12 mouse cellular contexts compared by ENCODE assay signal in the genomic region with DNA sequence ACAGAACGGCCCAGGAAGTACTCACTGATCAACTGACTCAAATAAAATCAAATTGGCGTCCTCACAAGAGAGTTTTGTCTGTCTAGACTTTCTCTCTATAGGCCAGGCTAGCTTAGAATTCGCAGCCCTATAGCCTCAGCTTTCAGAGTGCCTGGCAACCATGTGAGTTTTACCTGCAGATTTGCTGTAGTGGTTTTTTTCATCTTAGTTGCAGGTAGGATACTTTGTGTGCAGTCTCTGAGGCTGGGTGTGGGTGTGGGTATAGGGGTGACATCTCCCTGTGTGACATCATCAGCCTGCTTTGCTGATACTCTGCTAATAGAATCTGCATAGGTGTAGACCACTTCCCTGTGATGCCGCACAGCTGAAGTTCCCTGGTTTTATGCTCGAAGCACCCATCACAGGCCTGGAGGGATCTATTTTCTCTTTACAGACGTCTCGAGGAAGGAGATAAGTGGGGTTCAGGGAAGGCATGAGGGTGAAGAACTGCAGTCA. TPM values are rescaled to one million over a fixed set of nuclear protein-coding genes. Genes with fewer than 3 reads are reported as not detected.
"Had no signal": no experiment of that assay in that cellular context is flagged by ENCODE, and none has a peak within 500 bp of the region (broad histone marks: within the 10 kb centered on the region; RNA-seq: fewer than 3 reads in every experiment).

No protein-coding gene starts in this region.

- H3K9ac ChIP-seq: limb, embryonic 13.5 days; liver, embryonic 14.5 days; midbrain, embryonic 13.5 days; neural tube, embryonic 12.5 days had no signal

- H3K9me3 ChIP-seq: limb, embryonic 13.5 days; midbrain, embryonic 13.5 days; neural tube, embryonic 12.5 days had no signal

- DNase-seq: kidney, adult 8-10 months; kidney, postnatal 36 days; left cerebral cortex, postnatal 4 days; lung, adult 18-20 months; right cerebral cortex, postnatal 4 days had no signal

- ATAC-seq: midbrain, embryonic 13.5 days had no signal

- H3K27ac ChIP-seq: layer of hippocampus, adult 2 months; limb, embryonic 13.5 days; liver, embryonic 14.5 days; midbrain, embryonic 13.5 days; neural tube, embryonic 12.5 days; stomach, postnatal 0 days had no signal

- H3K4me3 ChIP-seq: layer of hippocampus, adult 2 months; limb, embryonic 13.5 days; midbrain, embryonic 13.5 days; neural tube, embryonic 12.5 days had no signal

- H3K4me1 ChIP-seq: limb, embryonic 13.5 days; midbrain, embryonic 13.5 days; neural tube, embryonic 12.5 days had no signal

- H3K27me3 ChIP-seq: limb, embryonic 13.5 days; midbrain, embryonic 13.5 days; neural tube, embryonic 12.5 days had no signal

- H3K4me2 ChIP-seq: limb, embryonic 13.5 days; midbrain, embryonic 13.5 days; neural tube, embryonic 12.5 days had no signal

- H3K36me3 ChIP-seq: limb, embryonic 13.5 days; midbrain, embryonic 13.5 days; neural tube, embryonic 12.5 days had no signal

RNA-seq across cellular contexts. Expression of gene Card11, which starts 1.2 kb away (rescaled TPM):
- total RNA-seq: midbrain, postnatal 0 days had no signal
